Mouse (Mus musculus) liver, adult 2 months (tissue): ENCODE measurements at regions not wholly inside any gene's neighbourhood (a gene's known extent, or its start where the extent isn't known, plus 50 kb on each side); places are given as distances from the start of the nearest gene placed in this dataset.

ENCODE experiments used
- CTCF ChIP-seq: fragments of 200-500 bp; IDR thresholded peaks from 2 replicates; pipeline ENCODE4 v1.5.1; 2011; ENCODE audit warnings: low read depth, low read length, control low read depth
- POLR2A ChIP-seq: fragments of 200-500 bp; IDR thresholded peaks from 2 replicates; pipeline ENCODE4 v1.6.1; 2011; ENCODE audit warnings: low read length, control low read depth; ENCODE audit not compliant: insufficient read depth; ENCODE audit errors: extremely low read depth

DNA sequence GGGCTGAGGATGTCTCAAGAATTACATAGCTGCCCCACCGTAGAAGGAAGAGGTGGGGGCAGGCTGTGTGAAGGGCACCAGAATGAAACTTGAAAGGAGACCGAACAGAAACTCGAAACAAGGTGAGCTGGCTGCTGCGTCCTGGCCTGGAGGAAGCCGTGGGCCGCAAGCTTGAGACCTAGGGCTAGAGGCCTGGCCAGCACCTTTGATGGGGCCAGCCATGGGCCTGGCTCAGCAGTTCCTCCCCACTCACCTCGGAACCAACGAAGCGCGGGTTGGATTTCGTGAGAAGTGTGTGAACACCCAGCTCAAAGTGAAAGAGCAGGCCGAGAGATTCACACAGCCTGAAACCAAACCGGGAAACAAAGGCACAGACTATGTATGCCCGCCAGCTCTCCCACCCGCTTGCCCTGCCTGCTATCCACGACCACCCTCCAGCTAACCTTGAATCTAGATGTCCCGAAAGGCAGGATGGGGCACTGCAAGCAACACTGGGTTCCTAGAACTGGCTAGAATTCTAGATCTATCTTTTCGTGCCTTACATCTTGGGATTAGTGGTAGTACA is 306.3 kb upstream of the 3110018I06Rik start:
- TF ChIP-seq CTCF (no peak), POLR2A (no peak)
